Mouse (Mus musculus) cerebellum, adult 2 months (tissue): Measurements from ENCODE around the gene Ppp1r21.

Experiments used
- CTCF ChIP-seq: fragments of 200-500 bp; IDR thresholded peaks from 2 replicates; pipeline ENCODE4 v1.5.1; 2011; ENCODE audit warnings: low read depth, mild to moderate bottlenecking, control low read depth, low read length, moderate library complexity, borderline replicate concordance; ENCODE audit not compliant: insufficient read depth
- POLR2A ChIP-seq: fragments of 200-500 bp; IDR thresholded peaks from 2 replicates; pipeline ENCODE4 v1.6.1; 2011; ENCODE audit warnings: low read length, control low read depth, borderline replicate concordance; ENCODE audit not compliant: insufficient read depth

DNA sequence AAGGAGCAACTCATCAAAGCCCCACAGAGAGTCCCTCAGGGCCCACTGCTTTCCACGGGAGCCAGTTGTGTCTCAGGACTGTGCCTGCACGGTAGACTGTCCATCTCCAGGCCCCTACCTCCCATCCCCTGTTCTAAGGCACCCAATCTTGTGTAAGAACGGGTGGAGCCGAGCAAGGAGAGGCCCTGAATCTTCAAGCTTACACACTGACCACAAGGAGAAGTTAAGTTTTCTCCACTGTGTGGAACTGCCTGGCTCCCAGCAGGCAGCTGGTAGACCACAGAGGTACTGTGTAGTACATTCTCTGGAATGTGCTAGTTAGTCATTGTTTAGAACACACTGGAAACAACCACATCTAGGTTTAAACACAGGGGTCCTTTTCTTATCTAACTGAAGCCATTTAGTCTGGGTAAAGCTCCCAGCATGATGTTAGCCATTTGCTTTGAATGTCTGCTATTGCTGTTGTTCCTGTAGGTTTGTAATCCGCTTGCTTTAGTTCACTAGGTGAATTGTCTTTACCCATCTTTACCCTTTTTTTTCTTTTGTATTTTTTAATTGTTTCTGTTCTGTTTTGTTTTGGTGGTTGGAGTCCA, 31.7 kb upstream of the Ppp1r21 start:
- TF ChIP-seq CTCF: no peak
- TF ChIP-seq POLR2A: no peak
